Mouse (Mus musculus) thymus, postnatal 10 days (tissue): ENCODE data around the gene Slco2a1.

ENCODE experiments used
- DNase-seq, 2 experiments: peaks; one replicate each; pipeline ENCODE4 v3.0.0; 2021; ENCODE audit warnings: low spot score in 2 of 2

Gene Slco2a1

DNA sequence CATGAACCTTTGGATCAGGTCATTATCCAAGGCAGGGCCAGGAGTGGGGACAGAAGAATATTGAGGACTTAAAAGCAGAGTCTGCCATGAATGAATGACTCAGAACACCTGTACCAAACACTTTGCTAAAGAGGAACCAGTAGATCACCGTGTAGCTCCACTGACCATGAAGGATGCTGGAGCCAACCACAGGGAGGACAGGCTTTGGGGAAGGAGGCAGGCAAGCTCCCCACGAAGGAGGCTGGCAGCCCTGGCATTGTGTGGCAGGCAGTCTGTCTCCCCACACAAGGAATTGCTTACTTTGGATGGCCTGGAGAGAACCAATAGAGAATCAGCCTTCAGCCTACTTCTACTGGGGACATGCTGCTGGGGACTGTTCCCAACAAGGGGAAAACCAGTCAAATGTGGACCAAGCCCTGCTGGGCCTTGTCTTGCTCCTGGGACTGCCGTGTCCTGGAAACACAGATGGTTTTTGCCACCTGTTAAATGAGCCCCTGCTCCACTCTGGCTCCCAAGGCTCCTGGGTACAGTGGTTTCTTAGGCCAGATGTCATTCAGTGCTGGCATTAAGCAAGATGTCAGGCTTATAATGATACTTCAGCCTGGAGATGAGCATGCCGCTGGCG lies 130.3 kb downstream of the Slco2a1 start:
- no peak for DNase-seq

DNA sequence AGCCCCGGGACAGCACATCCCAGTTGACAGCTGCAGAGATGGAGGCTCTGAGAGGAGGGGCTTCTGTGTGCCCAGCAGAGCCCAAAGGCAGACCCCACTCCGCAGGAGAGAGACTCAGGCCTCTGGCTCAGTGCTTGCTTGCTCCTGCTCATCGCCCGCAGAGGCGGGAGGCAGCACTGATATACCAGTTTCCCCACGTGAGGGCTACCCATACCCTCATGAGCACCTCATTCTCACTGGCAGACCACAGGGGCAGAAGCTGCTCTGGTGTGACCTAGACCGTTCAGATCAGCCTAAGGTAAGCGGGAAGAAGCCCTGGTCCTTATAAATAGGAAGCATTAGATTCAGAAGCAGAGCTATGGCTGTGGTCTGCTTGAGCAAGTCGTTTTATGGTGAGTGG lies 131.3 kb downstream of the Slco2a1 start:
- no peak for DNase-seq

DNA sequence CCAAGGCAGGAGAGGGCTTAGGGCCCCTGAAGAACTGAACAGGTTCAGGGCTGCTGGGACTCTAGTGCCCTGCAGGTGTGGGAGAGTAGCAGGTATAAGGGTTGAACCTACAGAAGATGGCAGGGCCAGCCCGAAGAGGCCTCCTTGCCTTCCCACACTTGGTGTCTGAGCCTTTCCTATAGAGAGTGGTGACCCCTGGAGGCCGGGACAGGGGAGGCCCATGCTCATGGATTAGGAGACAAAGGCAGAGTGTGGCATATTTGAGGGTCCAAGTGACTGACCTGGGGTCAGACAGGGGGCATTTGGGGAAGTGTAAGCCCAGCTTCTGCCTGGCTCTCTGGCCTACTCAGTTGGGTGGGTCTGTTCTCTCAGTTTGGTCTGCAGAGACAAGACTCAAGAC lies 131.7 kb downstream of the Slco2a1 start:
- no peak for DNase-seq

DNA sequence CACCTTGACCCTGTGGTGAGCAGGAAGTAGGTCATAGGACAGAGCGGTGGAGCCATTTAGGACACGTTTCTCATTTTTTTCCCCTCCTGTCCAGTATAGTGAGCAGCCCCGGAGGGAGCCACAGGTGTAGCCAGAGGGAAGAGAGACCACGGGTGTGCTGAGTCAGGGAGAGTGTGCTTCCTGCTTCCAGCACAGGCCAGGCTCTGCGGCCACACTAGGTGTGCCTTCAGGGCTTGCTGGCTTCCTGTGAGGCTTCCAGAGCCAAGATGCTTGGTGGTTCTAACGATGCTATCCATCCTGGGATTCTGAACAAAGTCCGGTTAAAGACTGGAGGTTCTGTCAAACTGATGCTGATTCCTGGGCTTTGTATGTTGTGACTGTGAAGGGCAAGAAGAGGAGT lies 133.0 kb downstream of the Slco2a1 start:
- DNase-seq: no peak

DNA sequence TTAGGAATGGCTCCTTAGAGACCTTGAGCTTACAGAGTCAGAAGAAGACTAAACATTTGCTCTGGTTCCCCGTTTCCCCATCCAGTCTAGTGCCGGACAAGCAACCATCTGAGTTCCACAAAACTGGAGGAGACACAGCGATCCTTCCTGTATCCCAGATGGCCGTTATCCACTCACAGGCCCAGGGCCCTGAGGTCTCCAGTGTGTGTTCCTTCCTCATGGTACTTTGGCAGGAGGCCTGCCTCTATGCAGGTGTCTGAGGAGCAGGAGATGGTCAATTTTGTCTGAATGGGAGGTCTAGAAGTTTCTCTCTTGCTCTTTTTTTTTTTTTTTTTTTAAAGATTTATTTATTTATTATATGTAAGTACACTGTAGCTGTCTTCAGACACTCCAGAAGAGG lies 136.2 kb downstream of the Slco2a1 start:
- DNase-seq: no peak

DNA sequence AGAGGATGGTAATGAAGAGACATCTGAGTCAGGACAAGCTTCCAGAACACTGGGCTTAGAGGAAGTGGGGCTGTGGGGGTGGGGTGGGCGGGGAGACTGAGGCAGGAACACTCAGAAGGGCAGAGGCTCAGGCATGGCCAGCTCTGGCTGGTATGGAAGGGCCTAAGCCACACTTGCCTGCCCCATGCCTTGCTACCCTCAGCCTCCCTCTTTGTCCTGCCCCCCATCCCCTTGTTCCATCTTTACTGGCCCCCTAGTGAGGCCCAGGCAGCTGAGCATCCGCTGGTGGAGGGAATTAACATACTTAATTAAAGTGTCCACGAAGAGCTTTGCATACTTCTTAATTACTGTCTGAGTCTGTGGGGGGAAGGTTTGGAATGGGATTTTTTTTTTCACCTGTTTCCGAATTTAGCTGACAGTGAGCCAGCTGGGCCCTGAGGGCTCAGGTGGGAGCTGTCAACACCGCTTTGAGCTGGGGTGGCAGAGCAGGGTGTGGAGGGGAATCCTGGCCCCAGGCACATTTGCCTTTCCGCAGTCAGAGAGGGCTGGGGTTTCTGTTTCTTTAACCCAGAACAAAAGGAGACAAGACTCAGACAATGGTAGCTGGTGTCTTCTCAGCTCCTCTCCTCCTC lies 145.1 kb downstream of the Slco2a1 start:
- no peak for DNase-seq

DNA sequence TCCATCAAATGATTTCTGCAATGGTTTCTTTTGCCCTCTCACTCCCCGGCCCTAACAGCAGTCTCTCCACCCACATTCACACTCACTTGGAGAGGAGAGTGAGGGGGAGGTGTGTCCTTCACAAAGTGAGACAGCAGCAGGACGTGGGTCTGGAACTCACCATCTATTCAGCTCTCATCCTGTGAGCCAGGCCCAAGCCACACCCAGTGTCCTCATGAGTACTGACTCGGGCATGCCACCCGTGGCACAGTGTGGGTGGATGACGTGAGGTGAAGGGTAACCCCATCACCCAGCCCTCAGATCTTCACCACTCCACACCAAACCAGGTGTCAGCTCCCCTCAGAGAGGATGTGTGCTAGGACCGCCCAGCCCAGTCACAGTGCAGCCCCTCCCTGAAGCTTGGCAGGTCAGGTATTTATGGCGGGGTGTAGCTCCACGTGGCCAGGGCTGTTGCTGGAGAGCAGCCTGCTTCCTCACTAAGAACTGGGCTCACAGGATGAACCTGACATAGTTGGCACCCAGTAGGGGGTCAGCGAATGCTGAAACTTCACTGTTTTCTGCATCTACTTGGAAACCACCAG lies 146.0 kb downstream of the Slco2a1 start:
- DNase-seq: no peak

DNA sequence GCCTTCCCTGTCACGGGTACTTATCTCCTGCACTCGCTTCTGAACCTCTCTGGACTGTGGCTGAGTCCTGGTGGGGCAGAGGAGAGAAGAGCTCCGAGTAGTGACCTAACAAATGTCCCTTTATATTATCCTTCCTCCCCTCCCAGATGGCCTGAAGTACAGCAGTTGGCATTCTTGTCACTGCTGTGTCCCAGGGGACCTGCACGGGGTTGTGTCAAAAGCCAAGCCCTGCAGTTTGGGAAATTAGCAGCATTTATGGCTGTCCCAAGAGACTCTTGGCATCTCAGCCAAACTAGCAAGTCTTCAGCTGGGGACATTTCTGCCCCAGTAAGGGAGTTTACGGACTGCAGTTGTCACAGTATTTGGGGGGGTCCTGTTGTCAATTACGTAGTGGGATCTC lies 151.0 kb downstream of the Slco2a1 start:
- DNase-seq: no peak

DNA sequence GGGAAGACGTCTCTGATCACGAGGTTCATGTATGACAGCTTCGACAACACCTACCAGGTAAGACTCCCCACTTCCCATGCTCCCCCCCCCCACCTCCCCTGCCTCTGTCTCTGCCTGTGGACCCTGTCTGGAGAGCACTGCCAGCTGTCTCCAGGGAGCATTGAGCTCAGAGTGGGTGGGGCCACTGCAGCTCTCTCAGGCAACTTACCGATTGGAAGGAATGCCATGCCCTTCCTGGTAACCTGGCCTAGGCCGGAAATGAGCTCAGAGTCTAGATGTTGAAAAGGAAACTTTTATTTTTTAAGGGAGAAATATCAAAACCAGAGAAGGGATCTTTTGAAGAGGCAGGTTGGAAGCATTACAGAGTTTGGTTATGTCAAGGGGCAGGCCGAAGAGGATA lies 151.9 kb downstream of the Slco2a1 start:
- no peak for DNase-seq

DNA sequence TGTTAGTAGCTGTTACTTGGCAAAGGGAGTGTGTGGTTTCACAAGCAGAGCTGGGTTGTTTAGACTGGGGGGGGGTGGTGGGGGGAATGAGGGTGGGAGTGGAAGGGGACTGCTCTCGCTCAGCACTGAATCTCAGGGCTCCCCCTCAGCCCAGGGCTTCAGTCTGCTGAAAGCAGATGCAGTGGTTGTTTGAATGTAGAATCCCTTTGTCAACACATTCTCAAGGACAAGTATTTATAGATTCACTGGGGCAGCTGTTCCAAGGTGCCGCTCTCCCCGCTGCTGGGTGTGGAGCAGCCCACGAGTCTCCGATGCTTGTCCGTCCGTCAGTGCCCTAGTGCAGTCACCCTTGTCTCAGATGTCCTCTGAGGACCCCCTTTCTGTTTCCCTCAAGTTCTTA lies 152.8 kb downstream of the Slco2a1 start:
- no peak for DNase-seq

DNA sequence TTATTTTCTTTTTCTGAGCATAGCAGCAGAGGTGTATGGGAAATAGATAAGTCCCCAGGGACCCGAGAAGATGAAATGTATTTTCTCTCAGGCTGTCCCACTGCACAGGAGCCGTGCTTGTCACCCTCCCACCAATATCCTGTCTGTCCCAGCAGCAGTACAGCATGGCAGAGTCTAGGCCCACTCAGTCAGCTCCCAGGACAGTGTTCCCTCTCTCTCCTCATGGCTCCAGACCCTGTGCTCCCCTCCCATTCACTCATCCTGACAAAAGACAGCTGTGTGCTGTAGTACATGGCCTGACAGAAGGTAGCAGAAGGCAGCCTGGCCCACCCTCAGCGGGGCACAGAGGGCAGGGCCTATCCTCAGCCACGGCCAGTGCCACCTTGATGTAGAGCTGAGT lies 155.4 kb downstream of the Slco2a1 start:
- DNase-seq: no peak

DNA sequence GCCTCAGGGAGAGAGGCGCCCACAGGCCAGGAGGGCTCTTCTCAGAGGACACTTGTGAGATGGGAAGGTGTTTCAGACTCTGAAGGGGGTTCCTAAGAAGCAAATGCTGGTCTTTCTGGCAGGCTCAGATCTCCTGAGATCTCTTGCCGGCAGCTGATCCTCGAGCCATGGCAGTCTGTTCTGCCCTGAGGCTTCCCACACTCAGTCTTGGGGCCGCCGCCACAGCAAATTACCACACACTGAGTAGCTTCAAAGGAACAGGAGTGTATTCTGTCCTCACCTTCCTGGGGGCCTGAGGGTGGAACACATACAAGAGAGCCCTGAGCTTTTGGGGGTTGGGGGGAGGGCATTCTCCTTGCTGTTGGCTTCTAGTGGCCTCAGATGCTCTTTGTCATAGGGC lies 156.8 kb downstream of the Slco2a1 start:
- no peak for DNase-seq
